Mouse (Mus musculus): ENCODE results near the gene P2rx1.

- TF ChIP-seq CTCF (IDR thresholded peaks at IDR 0.05; ENCODE audit: borderline replicate concordance, insufficient read depth, low read length) (peak; percentile 43; the same call in 1 of the 2 replicates), POLR2A (IDR thresholded peaks at IDR 0.05; ENCODE audit: low read depth, low read length) (no peak)
These were observed 50.4 kb downstream of the P2rx1 start for GRCm38 (mm10) chr11:73049335-73049734.
